In genomic region chr5:25030276-25030681, GRCm38 (mm10) we compare ENCODE assay signal across 11 mouse cellular contexts.
DNase-seq lines count a peak whose midpoint lies in the region; ATAC-seq and TF ChIP-seq lines count a peak whose summit lies in the region.
"Had no signal": no experiment of that assay in that cellular context is flagged by ENCODE, and none has a peak within 500 bp of the region (broad histone marks: within the 10 kb centered on the region; RNA-seq: fewer than 3 reads in every experiment).

No protein-coding gene starts in this region.

- H3K9ac ChIP-seq in heart, postnatal 0 days (replicated peaks; ENCODE audit: low read depth, low read length): no peak overlapping the region
- H3K9ac ChIP-seq in lung, embryonic 14.5 days: no peak overlapping the region
- H3K9ac ChIP-seq in hindbrain, postnatal 0 days (replicated peaks; ENCODE audit: low read length): no peak overlapping the region
- H3K9ac ChIP-seq: hindbrain, embryonic 13.5 days had no signal

- in situ Hi-C loops in Patski (cut with MboI; ENCODE audit: low pct_unique_long_range_greater_than_20kb): no loop called here

- no peaks in the 10 kb centered on the region for H3K79me3 ChIP-seq in C2C12 (ENCODE audit: low read depth)

- H3K79me2 ChIP-seq in C2C12 (ENCODE audit: control insufficient read depth, insufficient read depth): no peaks in the 10 kb centered on the region

- intact Hi-C loops in left cerebral cortex, postnatal 10 days (cut with DNase I): no loop called here

- no peak overlapping the region for H3K4me2 ChIP-seq in heart, postnatal 0 days (ENCODE audit: low read depth, low read length)
- no peak overlapping the region for H3K4me2 ChIP-seq in lung, embryonic 14.5 days
- H3K4me2 ChIP-seq in hindbrain, postnatal 0 days (ENCODE audit: low read depth, low read length): no peak overlapping the region
- H3K4me2 ChIP-seq: hindbrain, embryonic 13.5 days had no signal

- TF ChIP-seq CTCF in C2C12 (IDR thresholded peaks at IDR 0.05; ENCODE audit: control insufficient read depth, insufficient read depth, insufficient read length) (no peak), Patski (IDR thresholded peaks at IDR 0.05) (no peak)
- no peak for TF ChIP-seq CTCF in heart, postnatal 0 days (IDR thresholded peaks at IDR 0.05; ENCODE audit: low read depth)
- no peak for TF ChIP-seq CTCF in lung, embryonic 14.5 days (IDR thresholded peaks at IDR 0.05; ENCODE audit: low read depth)
- no peak for TF ChIP-seq CTCF in hindbrain, postnatal 0 days (IDR thresholded peaks at IDR 0.05; ENCODE audit: low read depth)

- H3K27ac ChIP-seq in heart, postnatal 0 days (ENCODE audit: low read depth): peak overlapping the region; percentile 60
- H3K27ac ChIP-seq in lung, embryonic 14.5 days (ENCODE audit: low read depth): peak overlapping the region; percentile 60
- no peak overlapping the region for H3K27ac ChIP-seq in hindbrain, postnatal 0 days
- H3K27ac ChIP-seq: hindbrain, embryonic 13.5 days had no signal

- H3K27me3 ChIP-seq in C2C12 (ENCODE audit: control insufficient read depth, insufficient read depth, insufficient read length) (no peaks in the 10 kb centered on the region), Patski (no peaks in the 10 kb centered on the region)
- no peaks in the 10 kb centered on the region for H3K27me3 ChIP-seq in heart, postnatal 0 days (ENCODE audit: control insufficient read depth, insufficient read depth, low read length)
- H3K27me3 ChIP-seq in lung, embryonic 14.5 days (ENCODE audit: insufficient read depth, low read length): no peaks in the 10 kb centered on the region
- H3K27me3 ChIP-seq in hindbrain, postnatal 0 days (ENCODE audit: insufficient read depth, low read length): no peaks in the 10 kb centered on the region
- H3K27me3 ChIP-seq: hindbrain, embryonic 13.5 days had no signal

- H3K36me3 ChIP-seq in C2C12 (ENCODE audit: control insufficient read depth, insufficient read depth): no peaks in the 10 kb centered on the region
- H3K36me3 ChIP-seq in heart, postnatal 0 days (replicated peaks; ENCODE audit: control insufficient read depth, insufficient read depth, low read length): no peaks in the 10 kb centered on the region
- H3K36me3 ChIP-seq in lung, embryonic 14.5 days (ENCODE audit: insufficient read depth): no peaks in the 10 kb centered on the region
- no peaks in the 10 kb centered on the region for H3K36me3 ChIP-seq in hindbrain, postnatal 0 days (ENCODE audit: insufficient read depth, low read length)
- H3K36me3 ChIP-seq: hindbrain, embryonic 13.5 days had no signal

- peaks cover 25% of the 10 kb centered on the region for H3K4me1 ChIP-seq in heart, postnatal 0 days (ENCODE audit: control insufficient read depth, insufficient read depth)
- peaks cover 4% of the 10 kb centered on the region for H3K4me1 ChIP-seq in lung, embryonic 14.5 days (ENCODE audit: insufficient read depth)
- H3K4me1 ChIP-seq in hindbrain, postnatal 0 days (ENCODE audit: insufficient read depth, low read length): no peaks in the 10 kb centered on the region

- no peak overlapping the region for H3ac ChIP-seq in C2C12 (ENCODE audit: control insufficient read depth, insufficient read length, low read depth)

- WGBS in heart, postnatal 0 days: 2% methylated on average over 3 of the region's 3 CpGs
- 5% methylated on average over 3 of the region's 3 CpGs for WGBS in lung, embryonic 14.5 days
- WGBS in hindbrain, postnatal 0 days: 78% methylated on average over 3 of the region's 3 CpGs

- H3K4me3 ChIP-seq in C2C12 (ENCODE audit: insufficient read depth, poor library complexity, severe bottlenecking): no peak overlapping the region
- no peak overlapping the region for H3K4me3 ChIP-seq in heart, postnatal 0 days (ENCODE audit: low read depth, low read length)
- H3K4me3 ChIP-seq in lung, embryonic 14.5 days (ENCODE audit: low read depth, low read length): no peak overlapping the region
- H3K4me3 ChIP-seq in hindbrain, postnatal 0 days (ENCODE audit: low read length): no peak overlapping the region
- H3K4me3 ChIP-seq: hindbrain, embryonic 13.5 days; myocyte had no signal

- no peak for DNase-seq in Patski (ENCODE audit: low read depth, low spot score)
- peak; percentile 66 for DNase-seq in heart, postnatal 0 days (ENCODE audit: low spot score)
- DNase-seq in lung, embryonic 14.5 days: peak; percentile 65
- DNase-seq in cerebellum, postnatal 36 days: no peak
- no peak for DNase-seq in testis, postnatal 14 days (ENCODE audit: low spot score)
- DNase-seq in left cerebral cortex, postnatal 10 days (ENCODE audit: extremely low spot score in 1 of 2, low spot score in 2 of 2): no peak
- no peak for DNase-seq in hindbrain, postnatal 0 days (ENCODE audit: low spot score)
- DNase-seq: left cerebral cortex, postnatal 4 days had no signal

- CTCF ChIA-PET in Patski (lab: Charles Lee): interaction anchor here (0.6 to 1.4 kb wide), 2 partner anchors 11 to 20 kb away, joined by 3 to 7 read pairs; no protein-coding TSS in a partner anchor

- POLR2A ChIA-PET in Patski (lab: Charles Lee): interaction anchor here (0.7 kb wide), 1 partner anchor 88 kb away, joined by 3 read pairs; no protein-coding TSS in a partner anchor

- ATAC-seq in Patski: peak; percentile 92
- ATAC-seq in heart, postnatal 0 days (ENCODE audit: insufficient read depth, low read depth): peak; percentile 65
- ATAC-seq in lung, embryonic 14.5 days (ENCODE audit: insufficient read depth): peak; percentile 76
- no peak for ATAC-seq in hindbrain, postnatal 0 days

- no peak for TF ChIP-seq EP300 in heart, postnatal 0 days (IDR thresholded peaks at IDR 0.05; ENCODE audit: low read depth)

- H3K9me3 ChIP-seq in heart, postnatal 0 days (replicated peaks; ENCODE audit: control insufficient read depth, low read length): no peaks in the 10 kb centered on the region
- H3K9me3 ChIP-seq in lung, embryonic 14.5 days (ENCODE audit: low read depth, low read length): no peaks in the 10 kb centered on the region
- no peaks in the 10 kb centered on the region for H3K9me3 ChIP-seq in hindbrain, postnatal 0 days (ENCODE audit: low read length)
- H3K9me3 ChIP-seq: hindbrain, embryonic 13.5 days had no signal

TF ChIP-seq in C2C12, 6 proteins besides CTCF, POLR2A, EP300 and RAD21:
- TF ChIP-seq MYOD1 (IDR thresholded peaks at IDR 0.05; ENCODE audit: control insufficient read depth, insufficient read length, low read depth) (peak; percentile 20), USF1 (IDR thresholded peaks at IDR 0.05; ENCODE audit: low read depth) (no peak)

Comparison
In these comparisons a context has a peak if more than half of its experiments do, and no peak if none do; other contexts are left out.
1. DNase-seq: peak in heart, postnatal 0 days (single experiment) and lung, embryonic 14.5 days (single experiment); none in Patski (single experiment), cerebellum, postnatal 36 days (0 of 2), testis, postnatal 14 days (single experiment), left cerebral cortex, postnatal 10 days (0 of 2) and hindbrain, postnatal 0 days (single experiment).